ENCODE assay signal across 12 mouse cellular contexts in genomic region chr16:9735365-9736080, GRCm38 (mm10).
DNase-seq lines count a peak whose midpoint lies in the region; ATAC-seq and TF ChIP-seq lines count a peak whose summit lies in the region.
"Had no signal": no experiment of that assay in that cellular context is flagged by ENCODE, and none has a peak within 500 bp of the region (broad histone marks: within the 10 kb centered on the region; RNA-seq: fewer than 3 reads in every experiment).

No protein-coding gene starts in this region.

- DNase-seq in left cerebral cortex, adult 2 months (ENCODE audit: extremely low spot score in 1 of 2, low spot score in 2 of 2) = no peak
- no peak for DNase-seq in left cerebral cortex, adult 18-20 months (ENCODE audit: low spot score in 2 of 2)
- peak; percentile 23 for DNase-seq in ES-CJ7 (ENCODE audit: low read depth, low spot score)
- DNase-seq in brain, embryonic 18.5 days (ENCODE audit: low read depth, low spot score) = peak; percentile 54
- no peak for DNase-seq in lung, postnatal 0 days (ENCODE audit: low spot score)
- DNase-seq: adrenal gland, adult 8-10 months; heart, postnatal 36 days; lung, adult 18-20 months; retina, postnatal 1 day had no signal

- intact Hi-C loops in left cerebral cortex, adult 2 months (cut with DNase I) = loop anchor here (2.0 kb wide), 1 partner anchor 727 kb away; no protein-coding TSS in a partner anchor

- H3K4me2 ChIP-seq in forebrain, embryonic 16.5 days (ENCODE audit: low read length) = no peak overlapping the region
- H3K4me2 ChIP-seq in neural tube, embryonic 15.5 days = no peak overlapping the region
- H3K4me2 ChIP-seq in lung, postnatal 0 days (replicated peaks; ENCODE audit: low read depth, low read length) = no peak overlapping the region

- H3K9ac ChIP-seq in forebrain, embryonic 16.5 days (replicated peaks; ENCODE audit: low read depth, low read length) = no peak overlapping the region
- no peak overlapping the region for H3K9ac ChIP-seq in neural tube, embryonic 15.5 days (replicated peaks)
- H3K9ac ChIP-seq in lung, postnatal 0 days (replicated peaks; ENCODE audit: low read depth) = no peak overlapping the region

- no peak overlapping the region for H3K4me3 ChIP-seq in left cerebral cortex, adult 2 months
- H3K4me3 ChIP-seq in forebrain, embryonic 16.5 days (replicated peaks; ENCODE audit: low read length) = no peak overlapping the region
- no peak overlapping the region for H3K4me3 ChIP-seq in neural tube, embryonic 15.5 days (replicated peaks)
- no peak overlapping the region for H3K4me3 ChIP-seq in lung, postnatal 0 days (ENCODE audit: low read depth, low read length)
- H3K4me3 ChIP-seq: megakaryocyte, embryonic 14.5 days had no signal

- TF ChIP-seq EP300 in lung, postnatal 0 days (IDR thresholded peaks at IDR 0.05) = no peak

- no peaks in the 10 kb centered on the region for H3K9me3 ChIP-seq in forebrain, embryonic 16.5 days (ENCODE audit: control insufficient read depth, low read length)
- no peaks in the 10 kb centered on the region for H3K9me3 ChIP-seq in neural tube, embryonic 15.5 days (replicated peaks)
- H3K9me3 ChIP-seq in lung, postnatal 0 days (ENCODE audit: low read length) = no peaks in the 10 kb centered on the region

- H3K27ac ChIP-seq in left cerebral cortex, adult 2 months = peak overlapping the region; percentile 50; the same call in 1 of the 2 replicates
- peak overlapping the region; percentile 45 for H3K27ac ChIP-seq in forebrain, embryonic 16.5 days (ENCODE audit: low read length)
- H3K27ac ChIP-seq in neural tube, embryonic 15.5 days (replicated peaks) = no peak overlapping the region
- H3K27ac ChIP-seq in lung, postnatal 0 days (ENCODE audit: low read length) = no peak overlapping the region

- peak; percentile 46 for TF ChIP-seq CTCF in left cerebral cortex, adult 2 months (IDR thresholded peaks at IDR 0.05)
- no peak for TF ChIP-seq CTCF in lung, postnatal 0 days (IDR thresholded peaks at IDR 0.05)

- no peaks in the 10 kb centered on the region for H3K27me3 ChIP-seq in forebrain, embryonic 16.5 days (replicated peaks; ENCODE audit: control insufficient read depth, insufficient read depth, low read length)
- H3K27me3 ChIP-seq in neural tube, embryonic 15.5 days (replicated peaks) = no peaks in the 10 kb centered on the region
- no peaks in the 10 kb centered on the region for H3K27me3 ChIP-seq in lung, postnatal 0 days (replicated peaks; ENCODE audit: insufficient read depth, low read length)
- H3K27me3 ChIP-seq: megakaryocyte, embryonic 14.5 days had no signal

- peak; percentile 85 for ATAC-seq in forebrain, embryonic 16.5 days
- no peak for ATAC-seq in neural tube, embryonic 15.5 days (ENCODE audit: low FRiP score)
- ATAC-seq in lung, postnatal 0 days = no peak

- peaks cover 16% of the 10 kb centered on the region for H3K4me1 ChIP-seq in forebrain, embryonic 16.5 days (replicated peaks; ENCODE audit: control insufficient read depth, insufficient read depth, low read length)
- H3K4me1 ChIP-seq in neural tube, embryonic 15.5 days = 0 out of 2 replicates have a peak, but pooled peaks cover 4% of the 10 kb centered on the region
- no peaks in the 10 kb centered on the region for H3K4me1 ChIP-seq in lung, postnatal 0 days (ENCODE audit: insufficient read depth, low read depth, low read length)
- H3K4me1 ChIP-seq: megakaryocyte, embryonic 14.5 days had no signal

- no peaks in the 10 kb centered on the region for H3K36me3 ChIP-seq in forebrain, embryonic 16.5 days (ENCODE audit: control insufficient read depth, insufficient read depth)
- H3K36me3 ChIP-seq in neural tube, embryonic 15.5 days = no peaks in the 10 kb centered on the region
- H3K36me3 ChIP-seq in lung, postnatal 0 days (ENCODE audit: insufficient read depth, low read length) = no peaks in the 10 kb centered on the region

- 44% methylated on average over 8 of the region's 8 CpGs for WGBS in forebrain, embryonic 16.5 days
- 67% methylated on average over 8 of the region's 8 CpGs for WGBS in neural tube, embryonic 15.5 days
- WGBS in lung, postnatal 0 days = 87% methylated on average over 8 of the region's 8 CpGs

Comparison
In these comparisons a context has a peak if more than half of its experiments do, and no peak if none do; other contexts are left out.
1. DNase-seq: peak in ES-CJ7 (single experiment) and brain, embryonic 18.5 days (single experiment); none in left cerebral cortex, adult 2 months (0 of 2), left cerebral cortex, adult 18-20 months (0 of 2) and lung, postnatal 0 days (single experiment).
2. H3K27ac ChIP-seq: peak in left cerebral cortex, adult 2 months (single experiment) and forebrain, embryonic 16.5 days (single experiment); none in neural tube, embryonic 15.5 days (single experiment) and lung, postnatal 0 days (single experiment).